Comparison of ENCODE assay signal across 8 mouse cellular contexts in the genomic region with DNA sequence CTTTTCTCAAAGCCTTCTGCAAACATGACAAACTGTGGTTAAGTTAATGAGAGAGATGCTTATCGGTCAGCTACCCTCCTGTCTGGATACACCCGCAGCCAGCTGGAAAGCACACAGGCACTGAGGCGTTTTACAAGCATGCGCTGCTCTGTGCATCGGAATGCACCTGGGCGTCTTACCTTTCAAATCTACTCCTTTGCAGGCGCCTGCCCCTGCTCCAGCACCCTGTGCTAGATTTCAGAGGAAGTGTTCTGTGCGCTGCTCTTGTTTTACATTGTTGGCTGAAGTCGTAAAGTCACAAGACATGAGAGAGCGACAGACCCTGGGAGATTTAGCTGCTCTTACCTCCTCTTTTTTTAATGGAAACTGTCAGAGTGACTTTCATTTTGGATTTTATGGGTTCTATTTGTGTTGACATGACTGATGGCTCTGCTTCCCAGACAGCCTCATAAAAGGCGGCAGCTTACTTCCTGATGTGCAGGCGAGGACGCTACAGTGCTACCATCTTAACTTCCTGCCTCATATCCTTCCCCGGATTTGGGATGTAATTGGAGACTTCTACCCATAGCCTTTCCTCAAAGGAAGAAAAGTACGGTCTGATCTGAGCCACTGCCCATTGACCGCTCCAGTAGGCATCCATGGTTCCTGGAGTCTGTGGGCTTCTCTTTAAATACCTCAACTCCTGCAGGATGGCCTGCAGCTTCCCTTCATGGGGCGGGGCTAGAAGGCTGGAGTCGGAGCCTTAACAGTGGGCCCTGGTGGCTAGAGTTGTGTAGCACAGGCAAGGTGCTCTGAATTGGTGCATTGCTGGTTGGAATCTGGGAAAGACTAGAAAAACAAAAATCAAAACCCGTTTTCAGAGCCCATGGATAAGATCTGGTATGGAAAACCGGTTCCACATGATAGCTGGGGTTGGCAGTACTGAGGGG. TPM values are rescaled to one million over a fixed set of nuclear protein-coding genes. Genes with fewer than 3 reads are reported as not detected.
DNase-seq lines count a peak whose midpoint lies in the region; ATAC-seq and TF ChIP-seq lines count a peak whose summit lies in the region.

No protein-coding gene starts in this region.

- in situ Hi-C loops in CH12.LX (cut with MboI; ENCODE audit: low pct_ligation_motif_present, low pct_unique_long_range_greater_than_20kb, low sequenced_read_pairs) = no loop called here

- TF ChIP-seq POLR2A in CH12.LX (IDR thresholded peaks at IDR 0.05; ENCODE audit: low read depth, low read length) = no peak

- peak; percentile 22 for DNase-seq in CD4-positive, CD25-positive, alpha-beta regulatory T cell, adult 2 months (ENCODE audit: low read depth, low spot score)
- peak; percentile 5 for DNase-seq in CH12.LX (ENCODE audit: extremely low read depth)
- no peak for DNase-seq in liver, embryonic 14.5 days (ENCODE audit: low read depth in 3 of 3, low spot score in 3 of 3)
- DNase-seq in testis, postnatal 10 days (ENCODE audit: low spot score) = peak; percentile 48
- no peak for DNase-seq in spleen, adult 18-20 months
- no peak for DNase-seq in right cerebral cortex, postnatal 4 days

- H3K9ac ChIP-seq in CH12.LX (ENCODE audit: insufficient read depth, low read depth) = no peak overlapping the region
- H3K9ac ChIP-seq in liver, embryonic 14.5 days (replicated peaks) = no peak overlapping the region

- no peak overlapping the region for H3K4me3 ChIP-seq in CH12.LX (replicated peaks in 1 of 3; ENCODE audit: low read depth in 2 of 3, low read length in 2 of 3, poor library complexity in 1 of 3)
- H3K4me3 ChIP-seq in liver, embryonic 14.5 days (ENCODE audit: insufficient read depth in 1 of 2, low read depth in 2 of 2, low read length in 2 of 2) = no peak overlapping the region

- TF ChIP-seq CTCF in CH12.LX (conservative IDR thresholded peaks at IDR 0.05 in 1 of 2, IDR thresholded peaks at IDR 0.05 in 1 of 2; ENCODE audit: low read depth in 2 of 2, low read length in 2 of 2) = peak in 1 of 2 experiments; percentile 48; a peak in 2 of 4 replicates
- peak; percentile 33 for TF ChIP-seq CTCF in liver, embryonic 14.5 days (IDR thresholded peaks at IDR 0.05; ENCODE audit: low read depth)

- no peak overlapping the region for H3K27ac ChIP-seq in CH12.LX (ENCODE audit: insufficient read depth, low read depth)
- H3K27ac ChIP-seq in liver, embryonic 14.5 days = no peak overlapping the region

- peaks cover 0 to 8% of the 10 kb centered on the region in 2 experiments; a peak in 2 of 4 replicates for H3K4me1 ChIP-seq in CH12.LX (ENCODE audit: control insufficient read depth in 1 of 2, insufficient read depth in 2 of 2)
- no peaks in the 10 kb centered on the region for H3K4me1 ChIP-seq in liver, embryonic 14.5 days (replicated peaks; ENCODE audit: control insufficient read depth in 2 of 2, insufficient read depth in 2 of 2, low read length in 1 of 2)

- H3K9me3 ChIP-seq in CH12.LX (replicated peaks; ENCODE audit: low read length) = no peaks in the 10 kb centered on the region
- no peaks in the 10 kb centered on the region for H3K9me3 ChIP-seq in liver, embryonic 14.5 days (ENCODE audit: control insufficient read depth, low read length)

- ATAC-seq in CD4-positive, CD25-positive, alpha-beta regulatory T cell, adult 4 months = no peak
- ATAC-seq in granulocyte monocyte progenitor cell, adult 5-6 weeks (replicated peaks; ENCODE audit: poor library complexity, severe bottlenecking) = peak; percentile 90
- no peak for ATAC-seq in liver, embryonic 14.5 days (ENCODE audit: insufficient read depth)

- dilution Hi-C loops in CH12.LX (cut with MboI; ENCODE audit: extremely low pct_ligation_motif_present, extremely low pct_unique_long_range_greater_than_20kb, low sequenced_read_pairs) = no loop called here

- H3K27me3 ChIP-seq in CH12.LX (replicated peaks) = no peaks in the 10 kb centered on the region
- no peaks in the 10 kb centered on the region for H3K27me3 ChIP-seq in liver, embryonic 14.5 days (ENCODE audit: control insufficient read depth, insufficient read depth, low read length)

- H3K36me3 ChIP-seq in CH12.LX (replicated peaks in 1 of 2; ENCODE audit: control insufficient read depth in 1 of 2, insufficient read depth in 1 of 2, low read length in 1 of 2) = no peaks in the 10 kb centered on the region
- H3K36me3 ChIP-seq in liver, embryonic 14.5 days (replicated peaks; ENCODE audit: control insufficient read depth, insufficient read depth, low read depth) = no peaks in the 10 kb centered on the region

- peak; percentile 7 for TF ChIP-seq RAD21 in CH12.LX (IDR thresholded peaks at IDR 0.05; ENCODE audit: low read depth, low read length)

- no peak overlapping the region for H3K4me2 ChIP-seq in CH12.LX (ENCODE audit: insufficient read depth, low read depth, poor library complexity, severe bottlenecking)
- no peak overlapping the region for H3K4me2 ChIP-seq in liver, embryonic 14.5 days (ENCODE audit: low read depth)

- no peaks in the 10 kb centered on the region for H3K79me2 ChIP-seq in CH12.LX (replicated peaks; ENCODE audit: control insufficient read depth, extremely low read depth, insufficient read depth, poor library complexity, severe bottlenecking)

- 28% methylated on average over 20 of the region's 20 CpGs for WGBS in liver, embryonic 14.5 days (ENCODE audit: insufficient replicate concordance)

- TF ChIP-seq EP300 in CH12.LX (IDR thresholded peaks at IDR 0.05; ENCODE audit: low read length) = no peak
- no peak for TF ChIP-seq EP300 in liver, embryonic 14.5 days (IDR thresholded peaks at IDR 0.05; ENCODE audit: low read depth)

TF ChIP-seq in CH12.LX, 34 proteins besides CTCF, POLR2A, EP300 and RAD21:
- TF ChIP-seq ZNF384 (IDR thresholded peaks at IDR 0.05; ENCODE audit: low read depth, low read length) (no peak), ZMIZ1 (IDR thresholded peaks at IDR 0.05; ENCODE audit: low read depth, low read length) (no peak), SMC3 (IDR thresholded peaks at IDR 0.05; ENCODE audit: low read depth, low read length) (peak; percentile 25; the same call in 1 of the 2 replicates), UBTF (IDR thresholded peaks at IDR 0.05; ENCODE audit: low read depth, low read length) (no peak), GABPA (IDR thresholded peaks at IDR 0.05; ENCODE audit: insufficient replicate concordance, low read depth, low read length) (no peak)

RNA-seq across cellular contexts. Expression of a gene that starts 40.9 kb away (rescaled TPM):
- not detected for polyA plus RNA-seq in CD4-positive, CD25-positive, alpha-beta regulatory T cell, adult 4 months (2017; shearing (Covaris generic))
- total RNA-seq in CH12.LX (2012; rRNA removed) (0.13 TPM in 1 of 2 replicates, not detected in the other), CH12.LX (2014; rRNA removed) (not detected in 2 replicates)
- not detected in 2 replicates for polyA plus RNA-seq in CH12.LX (2012; ENCODE audit: insufficient read length, low read depth)
- total RNA-seq in granulocyte monocyte progenitor cell, adult 5-6 weeks (2014; fragmentation: Nextera tagmentation) = not detected in 2 replicates
- 0.04 TPM in 1 of 2 replicates, not detected in the other for total RNA-seq in granulocyte monocyte progenitor cell, adult 5-6 weeks (2017)
- 0.47 and 0.48 TPM in 2 replicates for polyA plus RNA-seq in liver, embryonic 14.5 days (2012; rRNA removed)
- polyA plus RNA-seq in liver, embryonic 14.5 days (2014; fragmentation: Nextera tagmentation; extraction: Ambion mirVana) = 0.43 and 1.0 TPM in 2 replicates

Comparison
In these comparisons a context has a peak if more than half of its experiments do, and no peak if none do; other contexts are left out.
1. DNase-seq: peak in CD4-positive, CD25-positive, alpha-beta regulatory T cell, adult 2 months (single experiment), CH12.LX (single experiment) and testis, postnatal 10 days (single experiment); none in liver, embryonic 14.5 days (0 of 3), spleen, adult 18-20 months (0 of 2) and right cerebral cortex, postnatal 4 days (single experiment).